Mouse (Mus musculus) forebrain, embryonic 16.5 days (tissue): ENCODE measurements around the gene Slc38a11. TPM values are rescaled to one million over a fixed set of nuclear protein-coding genes. Genes with fewer than 3 reads are reported as not detected.
A peak's percentile ranks its signal among the peaks of the same experiment; 100 is the strongest.

Experiments
- ATAC-seq: fragments of 200-750 bp; cut with Nextera tagmentation; 2 replicates; pipeline ENCODE4 v1.8.0; 2017; ENCODE audit warnings: mild to moderate bottlenecking, moderate library complexity
- H3K27ac ChIP-seq: fragments of 300-500 bp; sonication (generic); 2 replicates; pipeline ENCODE4 v1.5.1; 2014; ENCODE audit warnings: low read length, control low read depth
- H3K27me3 ChIP-seq: fragments of 300-500 bp; sonication (generic); replicated peaks from 2 replicates; pipeline ENCODE4 v1.6.1; 2014; ENCODE audit warnings: low read length; ENCODE audit not compliant: control insufficient read depth, insufficient read depth
- H3K36me3 ChIP-seq: fragments of 300-500 bp; sonication (generic); 2 replicates; pipeline ENCODE4 v1.6.1; 2014; ENCODE audit not compliant: control insufficient read depth, insufficient read depth
- H3K4me1 ChIP-seq: fragments of 300-500 bp; sonication (generic); replicated peaks from 2 replicates; pipeline ENCODE4 v1.6.1; 2014; ENCODE audit warnings: low read length; ENCODE audit not compliant: control insufficient read depth, insufficient read depth
- H3K4me2 ChIP-seq: fragments of 300-500 bp; sonication (generic); 2 replicates; pipeline ENCODE4 v1.6.1; 2014; ENCODE audit warnings: mild to moderate bottlenecking, low read length, control low read depth
- H3K4me3 ChIP-seq: fragments of 300-500 bp; sonication (generic); replicated peaks from 2 replicates; pipeline ENCODE4 v1.5.1; 2014; ENCODE audit warnings: mild to moderate bottlenecking, low read length, control low read depth
- H3K9ac ChIP-seq: fragments of 300-500 bp; sonication (generic); replicated peaks from 2 replicates; pipeline ENCODE4 v1.6.1; 2014; ENCODE audit warnings: low read depth, low read length, control low read depth
- H3K9me3 ChIP-seq: fragments of 300-500 bp; sonication (generic); 2 replicates; pipeline ENCODE4 v1.6.1; 2016; ENCODE audit warnings: low read length; ENCODE audit not compliant: control insufficient read depth
- WGBS: fragments of 180-500 bp; shearing (Covaris S2); extraction: QIAGEN DNeasy Blood & Tissue Kit; methylation state at CpG from one replicate; pipeline ENCODE4 v1.1.7; 2014; 5-methylcytosine and 5-hydroxymethylcytosine counted together
- polyA plus RNA-seq: library from polyadenylated mRNA; unstranded; fragments of >200 nt; fragmentation: Nextera tagmentation; extraction: Ambion mirVana; gene quantifications from 2 replicates; pipeline ENCODE4 v1.2.1, GENCODE M21; 2015

Slc38a11 gene
- polyA plus RNA-seq, 1 experiment from 2014 or later = 1.1 TPM

GRCm38 (mm10) chr2:65337378-65338140, 26.3 kb downstream of the Slc38a11 start:
- H3K36me3 ChIP-seq = no peaks in the 10 kb centered on the region
- H3K4me1 ChIP-seq = peaks cover 3% of the 10 kb centered on the region
- H3K4me2 ChIP-seq = no peak overlapping the region
- H3K27ac ChIP-seq = no peak overlapping the region
- H3K4me3 ChIP-seq = no peak overlapping the region
- H3K9ac ChIP-seq = no peak overlapping the region
- H3K27me3 ChIP-seq = no peaks in the 10 kb centered on the region
- WGBS = 17% methylated on average over 14 of the region's 14 CpGs
- ATAC-seq = peak; percentile 91
- H3K9me3 ChIP-seq = no peaks in the 10 kb centered on the region

- Histone ChIP-seq H3K27ac (no peak overlapping the region), H3K4me1 (peaks cover 3% of the 10 kb centered on the region), H3K36me3 (no peaks in the 10 kb centered on the region), H3K27me3 (no peaks in the 10 kb centered on the region), H3K4me2 (no peak overlapping the region), H3K9ac (no peak overlapping the region), H3K9me3 (no peaks in the 10 kb centered on the region), H3K4me3 (no peak overlapping the region)
- 84% methylated on average over 3 of the region's 3 CpGs for WGBS
- ATAC-seq = no peak
These were observed 27.2 kb downstream of the Slc38a11 start for GRCm38 (mm10) chr2:65336608-65337007.

GRCm38 (mm10) chr2:65334091-65334490, 29.7 kb downstream of the Slc38a11 start:
- H3K4me1 ChIP-seq = peaks cover 3% of the 10 kb centered on the region
- H3K9me3 ChIP-seq = no peaks in the 10 kb centered on the region
- H3K4me3 ChIP-seq = no peak overlapping the region
- H3K27ac ChIP-seq = no peak overlapping the region
- H3K36me3 ChIP-seq = no peaks in the 10 kb centered on the region
- H3K9ac ChIP-seq = no peak overlapping the region
- H3K27me3 ChIP-seq = no peaks in the 10 kb centered on the region
- no peak overlapping the region for H3K4me2 ChIP-seq
- 81% methylated on average over 9 of the region's 9 CpGs for WGBS
- no peak for ATAC-seq

- Histone ChIP-seq H3K27ac (no peak overlapping the region), H3K36me3 (no peaks in the 10 kb centered on the region), H3K4me3 (no peak overlapping the region), H3K9ac (no peak overlapping the region), H3K4me1 (no peaks in the 10 kb centered on the region), H3K27me3 (no peaks in the 10 kb centered on the region), H3K9me3 (no peaks in the 10 kb centered on the region), H3K4me2 (no peak overlapping the region)
- peak; percentile 55; the same call in 1 of the 2 replicates for ATAC-seq
- 65% methylated on average over 2 of the region's 2 CpGs for WGBS
These were observed 32.5 kb downstream of the Slc38a11 start for GRCm38 (mm10) chr2:65331321-65331720.

GRCm38 (mm10) chr2:65321998-65322754, 41.7 kb downstream of the Slc38a11 start:
- 26% methylated on average over 6 of the region's 6 CpGs for WGBS
- Histone ChIP-seq H3K27me3 (no peaks in the 10 kb centered on the region), H3K4me1 (no peaks in the 10 kb centered on the region), H3K9ac (no peak overlapping the region), H3K9me3 (no peaks in the 10 kb centered on the region), H3K4me2 (no peak overlapping the region), H3K36me3 (no peaks in the 10 kb centered on the region), H3K27ac (no peak overlapping the region), H3K4me3 (no peak overlapping the region)
- peak; percentile 18; the same call in 1 of the 2 replicates for ATAC-seq

- Histone ChIP-seq H3K27ac (no peak overlapping the region), H3K9me3 (no peaks in the 10 kb centered on the region), H3K9ac (no peak overlapping the region), H3K4me3 (no peak overlapping the region), H3K27me3 (no peaks in the 10 kb centered on the region), H3K4me2 (no peak overlapping the region), H3K36me3 (no peaks in the 10 kb centered on the region), H3K4me1 (no peaks in the 10 kb centered on the region)
- ATAC-seq = no peak
- WGBS = 48% methylated on average over 2 of the region's 2 CpGs
These were observed 42.9 kb downstream of the Slc38a11 start for GRCm38 (mm10) chr2:65320975-65321374.

- H3K4me3 ChIP-seq = no peak overlapping the region
- H3K27ac ChIP-seq = no peak overlapping the region
- H3K4me2 ChIP-seq = no peak overlapping the region
- no peak overlapping the region for H3K9ac ChIP-seq
- no peaks in the 10 kb centered on the region for H3K27me3 ChIP-seq
- ATAC-seq = no peak
- no peaks in the 10 kb centered on the region for H3K9me3 ChIP-seq
- H3K36me3 ChIP-seq = no peaks in the 10 kb centered on the region
- no peaks in the 10 kb centered on the region for H3K4me1 ChIP-seq
- 94% methylated on average over 12 of the region's 12 CpGs for WGBS
These were observed 47.1 kb downstream of the Slc38a11 start for GRCm38 (mm10) chr2:65316721-65317120.

GRCm38 (mm10) chr2:65311250-65311649, 52.6 kb downstream of the Slc38a11 start:
- 54% methylated on average over 3 of the region's 3 CpGs for WGBS
- Histone ChIP-seq H3K36me3 (no peaks in the 10 kb centered on the region), H3K4me1 (no peaks in the 10 kb centered on the region), H3K9ac (no peak overlapping the region), H3K4me2 (no peak overlapping the region), H3K27ac (no peak overlapping the region), H3K4me3 (no peak overlapping the region), H3K27me3 (no peaks in the 10 kb centered on the region), H3K9me3 (no peaks in the 10 kb centered on the region)
- ATAC-seq = no peak

GRCm38 (mm10) chr2:65296541-65296940, 67.3 kb downstream of the Slc38a11 start:
- Histone ChIP-seq H3K4me3 (no peak overlapping the region), H3K4me1 (no peaks in the 10 kb centered on the region), H3K9me3 (no peaks in the 10 kb centered on the region), H3K27ac (no peak overlapping the region), H3K4me2 (no peak overlapping the region), H3K36me3 (no peaks in the 10 kb centered on the region), H3K27me3 (no peaks in the 10 kb centered on the region), H3K9ac (no peak overlapping the region)
- 29% methylated on average over 2 of the region's 2 CpGs for WGBS
- no peak for ATAC-seq
